Mouse (Mus musculus): ENCODE measurements around the gene Creb3l4.
"Not testable (repeated sequence)": the region's sequence is repeated elsewhere in the genome, so short reads cannot be mapped to it uniquely, and the experiment has no call there.

Creb3l4 gene

DNA sequence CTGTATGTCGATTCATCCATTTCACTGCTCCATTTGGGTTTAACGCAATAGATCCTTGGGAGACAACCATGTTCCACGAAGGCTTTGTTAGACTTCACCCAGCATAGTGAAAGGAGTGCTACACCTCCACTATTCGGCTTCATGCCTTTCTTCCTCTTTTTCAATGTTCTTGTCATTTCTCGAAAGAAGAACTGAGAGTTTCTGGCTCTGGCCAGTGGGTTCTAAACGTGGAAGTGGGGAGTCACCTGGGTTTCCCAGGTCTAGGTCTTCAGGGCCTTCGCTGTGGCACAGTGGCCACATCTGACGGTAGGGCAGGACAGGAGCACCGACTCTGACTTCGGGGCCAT is 21.3 kb upstream of the Creb3l4 start:
- DNase-seq = no peak

DNA sequence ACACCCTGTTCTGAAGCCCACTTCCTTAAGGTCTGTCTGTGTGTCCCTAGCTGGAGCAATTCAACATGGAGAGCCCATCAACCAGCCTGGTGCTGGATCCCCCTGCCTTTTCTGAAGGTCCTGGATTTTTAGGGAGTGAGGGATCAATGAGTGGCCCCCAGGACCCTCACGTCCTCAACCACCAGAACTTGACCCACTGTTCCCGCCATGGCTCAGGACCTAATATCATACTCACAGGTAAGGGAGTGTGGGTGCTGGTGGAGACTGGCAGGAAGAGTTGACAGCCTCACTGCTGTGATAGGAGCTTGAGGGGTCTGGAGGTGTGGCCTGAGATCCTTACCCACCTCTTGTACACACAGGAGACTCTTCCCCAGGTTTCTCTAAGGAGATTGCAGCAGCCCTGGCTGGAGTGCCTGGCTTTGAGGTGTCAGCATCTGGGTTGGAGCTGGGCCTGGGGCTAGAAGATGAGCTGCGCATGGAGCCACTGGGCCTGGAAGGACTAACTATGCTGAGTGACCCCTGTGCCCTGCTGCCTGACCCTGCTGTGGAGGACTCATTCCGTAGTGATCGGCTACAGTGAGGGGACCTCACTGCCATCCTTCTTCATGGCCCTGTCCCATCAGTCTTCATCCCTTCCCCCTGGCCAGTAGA is 19.9 kb upstream of the Creb3l4 start:
- peak in 1 of 2 experiments; percentile 9 for DNase-seq

DNA sequence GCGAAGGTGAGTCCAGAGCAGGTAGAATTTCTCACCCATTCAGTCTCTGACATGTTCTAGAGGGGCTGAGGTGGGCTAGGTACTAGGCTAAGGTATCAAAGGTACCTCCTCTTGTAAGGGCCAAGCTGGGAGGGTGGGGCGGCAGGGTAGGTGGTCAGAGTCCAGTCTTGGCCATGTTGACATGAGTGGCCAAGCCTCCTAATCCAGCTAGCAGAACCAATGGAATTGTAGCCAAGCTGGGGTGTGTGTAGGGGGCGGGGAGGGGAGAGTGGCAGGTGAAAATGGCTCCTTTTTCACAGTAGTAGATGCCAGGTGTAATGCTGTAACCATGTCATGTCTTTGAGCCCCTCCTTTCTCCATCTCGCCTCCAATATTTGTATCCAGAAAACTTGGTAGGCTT is 15.2 kb upstream of the Creb3l4 start:
- peak; percentile 10 to 20 for DNase-seq

DNA sequence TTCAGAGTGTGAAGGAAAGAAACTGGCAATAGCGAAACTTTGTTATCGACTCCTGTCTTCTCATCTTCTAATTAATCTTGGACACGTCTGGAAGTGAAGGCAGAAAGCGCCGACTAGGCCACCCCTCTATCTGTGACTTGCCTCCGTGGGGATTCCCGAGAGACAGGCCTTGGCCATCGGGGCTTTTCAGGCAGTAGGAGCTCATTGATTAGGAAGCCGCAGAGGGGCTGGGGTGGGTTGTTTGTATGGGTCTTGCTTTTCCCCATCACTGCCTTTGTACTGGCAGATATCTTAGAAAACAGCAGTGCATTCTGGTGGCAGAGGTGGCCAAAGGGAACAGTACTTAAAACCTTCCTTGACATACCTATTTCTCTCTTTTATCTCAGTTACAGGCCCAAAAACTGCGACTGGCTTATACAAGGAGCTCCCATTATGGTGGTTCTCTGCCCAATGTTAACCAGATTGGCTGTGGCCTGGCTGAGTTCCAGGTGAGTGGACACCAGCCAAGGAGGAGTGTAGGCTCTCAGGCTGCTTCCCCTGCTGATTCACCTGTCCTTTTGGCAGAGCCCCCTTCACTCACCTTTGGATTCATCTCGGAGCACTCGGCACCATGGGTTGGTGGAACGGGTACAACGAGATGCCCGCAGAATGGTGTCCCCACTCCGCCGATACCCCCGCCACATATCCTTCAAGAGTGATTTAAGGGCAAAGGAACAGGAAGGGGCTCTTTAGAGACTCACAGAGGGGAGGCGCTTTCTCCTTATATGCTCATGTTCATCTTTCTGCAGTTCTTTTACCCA is 13.6 kb upstream of the Creb3l4 start:
- DNase-seq = peak; percentile 98 to 99

DNA sequence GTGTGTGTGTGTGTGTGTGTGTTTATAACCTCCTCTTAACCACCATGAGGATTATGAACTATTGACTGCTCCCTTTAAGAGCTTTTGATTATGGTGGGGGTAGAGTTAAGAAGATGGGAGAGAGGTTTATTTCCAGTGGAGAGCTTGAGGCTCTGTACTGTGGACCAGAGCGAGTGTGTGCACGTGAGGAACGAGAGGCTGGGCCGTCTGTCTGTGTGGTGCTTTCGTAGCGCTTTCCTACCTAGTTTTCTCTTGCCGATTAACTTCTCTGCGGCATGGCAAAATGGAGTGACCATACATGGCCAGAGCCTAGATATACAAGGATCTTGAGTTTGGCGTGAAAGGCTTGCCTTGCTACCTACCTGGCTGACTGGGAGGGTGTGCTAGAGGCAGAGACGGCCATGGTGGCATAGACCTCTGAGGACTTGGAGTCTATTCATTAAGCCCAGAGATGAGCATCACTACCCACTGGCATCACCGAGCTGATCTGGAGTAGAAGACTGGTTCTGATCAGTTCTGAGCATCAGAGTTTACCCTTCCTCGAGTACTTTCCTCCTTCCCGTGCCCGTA is 12.6 kb upstream of the Creb3l4 start:
- peak in 1 of 2 experiments; percentile 38 for DNase-seq

DNA sequence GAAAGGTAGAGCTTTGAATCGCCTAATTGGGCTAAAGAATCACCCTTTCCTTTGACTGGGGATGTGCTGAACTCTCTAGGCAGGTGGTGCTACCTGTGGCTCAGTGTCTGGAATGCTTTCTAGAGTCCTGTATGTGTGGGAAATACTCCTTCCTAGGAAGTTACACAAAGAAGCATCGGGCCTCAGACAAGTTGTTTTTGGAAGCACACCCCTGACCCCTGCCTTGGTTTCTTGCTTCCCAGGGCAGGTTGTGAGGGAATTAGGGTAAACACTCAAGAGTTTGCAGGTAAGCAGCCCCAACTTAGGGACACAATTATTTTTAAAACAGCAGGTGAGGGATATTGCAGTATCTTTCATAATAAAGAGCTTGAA is 11.9 kb upstream of the Creb3l4 start:
- DNase-seq = no peak

DNA sequence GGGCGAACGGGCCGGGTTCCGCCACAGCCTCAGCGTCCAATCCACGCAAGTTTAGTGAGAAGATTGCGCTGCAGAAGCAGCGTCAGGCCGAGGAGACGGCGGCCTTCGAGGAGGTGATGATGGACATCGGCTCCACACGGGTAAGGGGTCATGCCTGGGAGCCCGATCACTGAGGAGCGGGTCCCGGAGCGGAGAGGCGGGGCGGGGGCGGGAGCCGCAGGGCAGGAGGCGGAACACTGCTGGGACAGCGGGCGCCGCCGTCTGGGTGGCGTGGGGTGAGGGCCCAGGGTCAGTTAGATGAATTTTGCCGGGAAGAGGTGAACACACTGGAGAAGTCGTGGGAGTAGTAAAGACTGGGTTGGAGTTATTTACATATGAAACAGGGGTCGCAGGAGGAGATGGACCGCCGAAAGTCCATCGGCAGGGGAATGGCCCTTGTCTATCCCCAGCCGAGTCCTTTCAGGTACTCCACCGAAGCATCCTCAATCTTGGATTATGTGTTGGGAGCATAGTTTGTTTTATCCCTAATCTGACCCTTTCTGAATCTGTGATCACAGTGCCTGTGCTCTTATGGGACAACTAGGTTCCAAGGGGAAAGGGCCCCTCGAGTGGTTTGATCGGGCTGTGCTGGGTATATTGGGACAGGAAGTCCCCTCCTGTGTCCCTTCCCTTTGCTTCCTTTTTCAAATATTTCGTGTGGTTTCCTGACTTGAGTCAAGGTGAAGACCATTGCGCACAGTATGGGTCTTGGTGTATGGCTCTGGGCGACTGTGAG is 11.3 kb upstream of the Creb3l4 start:
- peak; percentile 32 to 42 for DNase-seq

DNA sequence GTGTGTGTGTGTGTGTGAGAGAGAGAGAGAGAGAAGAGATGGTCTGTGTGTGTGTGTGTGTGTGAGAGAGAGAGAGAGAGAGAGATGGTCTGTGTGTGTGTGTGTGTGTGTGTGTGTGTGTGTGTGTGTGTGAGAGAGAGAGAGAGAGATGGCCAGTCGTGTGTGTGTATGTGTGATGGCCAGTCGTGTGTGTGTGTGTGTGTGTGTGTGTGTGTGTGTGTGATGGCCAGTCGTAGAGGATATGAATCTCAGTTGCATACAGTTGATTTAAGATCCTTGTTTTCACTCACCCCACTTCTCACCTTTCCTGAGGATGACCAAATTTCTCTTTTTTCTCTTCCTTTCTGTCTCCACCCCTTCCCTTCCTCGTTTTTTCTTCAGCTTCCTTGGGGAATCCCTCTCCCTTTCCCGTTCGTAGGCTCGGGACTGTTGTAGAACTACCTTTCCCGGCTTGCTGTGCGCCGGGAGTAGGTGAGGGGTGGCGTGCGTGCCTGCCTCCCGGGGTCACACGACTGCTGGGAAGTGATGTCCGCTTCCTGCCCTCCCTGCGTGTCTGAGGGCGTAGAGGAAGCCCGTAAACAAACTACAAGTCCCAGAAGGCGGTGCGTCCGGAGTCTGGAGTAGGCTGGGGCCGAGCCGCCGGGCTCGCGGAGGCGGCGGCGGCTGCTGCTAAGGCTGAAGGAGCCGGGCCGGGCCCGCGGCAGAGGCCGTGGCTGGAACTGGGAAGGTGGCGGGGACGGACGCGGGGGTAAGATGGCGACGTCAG is 10.5 kb upstream of the Creb3l4 start, which contains the start of gene Crtc2:
Gene Crtc2 (plus strand): TSS at position 511 of the 766 bp plus-strand sequence.
- peak; percentile 93 to 96 for DNase-seq

DNA sequence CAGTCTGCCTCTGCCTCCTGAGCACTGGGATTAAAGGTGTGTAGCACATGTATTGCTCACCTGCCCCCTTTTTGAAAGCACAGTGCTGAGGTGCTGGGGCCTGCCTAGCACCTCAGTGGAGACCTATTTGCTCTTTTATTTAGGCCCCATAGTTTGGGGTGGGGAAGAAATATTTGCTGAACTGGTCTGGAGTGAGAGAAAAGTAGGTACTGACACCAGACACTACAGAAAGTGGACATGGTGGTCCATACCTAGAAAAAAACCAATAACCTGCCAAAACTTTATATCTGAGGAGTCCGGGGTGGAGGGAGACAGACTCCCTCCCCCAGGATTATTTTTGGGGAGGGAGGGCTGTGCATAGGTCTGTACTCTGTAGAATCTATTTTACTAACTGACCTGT is 9.9 kb upstream of the Creb3l4 start:
- not testable (repeated sequence) for DNase-seq

DNA sequence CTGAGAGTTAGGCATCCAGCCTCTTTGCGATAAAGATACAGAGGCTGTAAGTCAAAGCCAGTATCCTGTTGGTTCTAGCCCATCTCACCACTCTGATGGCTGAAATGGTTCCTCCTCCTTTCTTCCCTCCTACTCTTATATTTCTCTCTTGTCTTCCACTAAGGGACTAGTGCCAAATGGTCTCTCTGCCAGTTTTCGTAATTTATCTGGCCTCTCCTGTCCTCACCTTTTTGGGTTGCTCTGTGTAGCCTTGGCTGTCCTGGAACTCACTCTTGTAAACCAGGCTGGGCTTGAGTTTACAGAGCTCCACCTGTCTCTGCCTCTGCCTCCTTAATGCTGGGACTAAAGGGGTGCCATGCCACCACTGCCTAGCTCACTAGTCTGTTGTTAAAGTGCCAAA is 9.3 kb upstream of the Creb3l4 start:
- peak in 1 of 2 experiments; percentile 41 for DNase-seq

DNA sequence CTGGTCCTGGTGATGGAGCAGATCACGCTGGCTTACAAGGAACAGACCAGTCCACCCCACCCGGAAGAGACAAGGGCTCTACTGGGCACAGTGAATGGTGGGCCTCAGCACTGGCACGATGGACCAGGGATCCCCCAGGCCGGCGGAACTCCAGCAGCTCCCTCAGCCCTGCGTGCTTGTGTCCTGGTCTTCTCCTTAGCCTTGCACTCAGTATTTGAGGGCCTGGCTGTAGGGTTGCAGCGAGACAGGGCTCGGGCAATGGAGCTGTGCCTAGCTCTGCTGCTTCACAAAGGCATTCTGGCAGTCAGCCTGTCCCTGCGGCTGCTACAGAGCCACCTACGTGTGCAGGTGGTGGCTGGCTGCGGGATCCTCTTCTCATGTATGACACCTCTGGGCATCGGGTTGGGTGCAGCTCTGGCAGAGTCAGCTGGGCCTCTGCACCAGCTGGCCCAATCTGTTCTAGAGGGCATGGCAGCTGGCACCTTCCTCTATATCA is 8.5 kb upstream of the Creb3l4 start:
- DNase-seq = peak in 1 of 2 experiments; percentile 48

DNA sequence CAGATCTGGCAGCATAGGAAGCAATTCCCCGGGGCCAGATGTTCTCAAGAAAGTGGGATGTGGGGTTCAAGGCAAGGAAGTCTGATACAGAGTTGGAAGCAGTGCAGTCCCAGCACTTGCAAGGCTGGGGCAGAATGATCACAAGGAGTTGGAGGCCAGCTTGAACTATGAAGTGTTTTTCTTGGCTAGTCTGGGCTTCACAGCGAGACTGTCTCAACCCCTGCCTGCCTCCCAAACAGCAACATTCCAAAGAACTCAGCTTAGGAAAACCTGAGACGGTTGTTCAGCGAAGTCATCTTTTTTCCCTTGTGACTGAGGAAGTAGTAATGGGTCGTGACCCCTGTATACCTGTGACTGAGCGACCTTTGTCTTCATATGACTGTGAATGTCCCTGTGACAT is 7.5 kb upstream of the Creb3l4 start:
- no peak for DNase-seq

DNA sequence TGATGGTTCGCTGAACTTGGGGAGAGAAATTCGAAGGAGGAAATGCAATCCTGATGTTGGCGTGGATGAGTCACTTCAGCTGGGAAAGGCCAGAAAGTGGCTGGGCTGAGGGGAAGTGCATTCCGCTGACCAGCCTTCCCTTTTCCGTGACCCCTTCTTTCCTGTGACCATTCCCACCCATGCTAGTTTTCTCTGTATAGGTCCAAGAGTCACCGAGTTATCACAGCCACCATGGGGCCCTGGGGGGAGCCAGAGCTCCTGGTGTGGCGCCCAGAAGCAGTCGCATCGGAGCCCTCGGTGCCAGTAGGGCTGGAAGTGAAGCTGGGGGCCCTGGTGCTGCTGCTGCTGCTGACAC is 5.4 kb upstream of the Creb3l4 start:
- DNase-seq = peak; percentile 46 to 48

DNA sequence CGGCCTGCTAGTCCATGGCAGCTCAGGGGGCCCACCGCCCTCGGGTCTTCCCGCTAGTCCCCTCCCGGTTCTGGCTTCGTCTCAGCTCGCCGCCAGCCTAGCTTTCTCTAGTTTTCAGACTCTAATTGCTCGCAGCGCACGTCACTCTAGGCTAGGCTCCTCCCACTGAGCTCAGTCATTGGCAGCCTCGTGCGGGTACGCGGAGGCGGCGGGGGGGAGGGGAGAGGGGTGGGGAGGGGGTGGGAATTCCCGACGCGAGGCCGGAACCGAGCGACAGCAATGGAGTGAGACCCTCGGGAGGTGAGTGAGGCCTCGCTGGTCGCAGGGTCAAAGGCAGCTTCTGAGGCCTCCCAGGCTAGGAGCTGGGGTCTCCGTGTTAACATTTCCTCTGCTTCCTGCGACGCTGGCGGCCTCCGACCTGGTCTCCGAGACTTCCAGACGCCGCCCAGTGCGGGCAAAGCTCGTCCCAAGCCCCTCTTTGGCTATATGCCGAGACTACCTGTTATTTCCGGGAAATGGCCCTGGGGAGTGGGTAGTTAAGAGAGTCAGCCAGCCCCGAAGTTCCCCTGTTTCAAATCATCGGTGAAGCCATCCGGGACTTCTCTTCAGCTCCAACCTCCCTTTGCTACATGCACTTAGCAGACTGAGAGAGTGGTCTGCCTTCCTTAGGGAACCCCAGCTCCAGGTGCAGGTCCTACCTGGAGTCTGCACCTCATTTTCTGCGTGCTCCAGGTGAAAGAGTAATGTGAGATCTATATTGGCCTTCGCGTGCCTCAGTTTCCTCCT is 4.8 kb upstream of the Creb3l4 start, which contains the start of gene Slc39a1:
Gene Slc39a1 (plus strand): TSS at position 213 of the 786 bp plus-strand sequence.
- peak; percentile 93 to 94 for DNase-seq

DNA sequence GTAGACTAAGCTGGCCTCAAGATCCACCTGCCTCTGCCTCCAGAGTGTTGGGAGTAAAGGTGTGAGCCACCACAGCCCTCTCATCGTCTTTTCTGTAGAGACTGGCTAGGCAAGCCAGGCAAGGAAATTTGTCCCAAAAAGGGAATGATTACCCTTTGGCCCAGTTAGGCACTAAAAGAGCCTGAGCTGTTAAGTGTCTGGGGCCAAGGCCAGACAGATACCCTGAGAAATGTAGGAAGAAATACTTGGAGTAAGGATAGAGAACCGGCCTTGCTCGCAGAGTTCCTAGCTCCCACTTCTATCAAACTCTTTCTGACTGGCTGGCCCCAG is 4.3 kb upstream of the Creb3l4 start:
- no peak for DNase-seq

DNA sequence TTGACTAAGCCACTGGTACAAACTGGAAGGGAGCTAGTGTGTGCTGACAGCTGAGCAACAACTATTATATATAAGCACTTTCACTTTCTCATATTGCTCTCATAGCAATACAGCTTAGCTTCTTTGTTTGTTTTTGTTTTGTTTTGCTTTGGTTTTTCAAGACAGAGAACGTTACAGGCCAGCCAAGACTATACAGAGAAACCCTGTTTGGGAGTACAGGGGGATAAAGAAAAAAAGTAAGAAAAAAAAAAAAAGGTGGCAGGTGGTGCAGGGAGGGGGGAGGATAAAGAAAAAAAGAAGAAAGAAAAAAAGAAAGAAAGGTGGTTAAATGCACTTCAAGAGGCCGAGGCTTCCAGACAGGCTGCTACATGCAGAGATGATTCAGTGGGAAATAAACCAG is 2.1 kb upstream of the Creb3l4 start:
- no peak for DNase-seq

DNA sequence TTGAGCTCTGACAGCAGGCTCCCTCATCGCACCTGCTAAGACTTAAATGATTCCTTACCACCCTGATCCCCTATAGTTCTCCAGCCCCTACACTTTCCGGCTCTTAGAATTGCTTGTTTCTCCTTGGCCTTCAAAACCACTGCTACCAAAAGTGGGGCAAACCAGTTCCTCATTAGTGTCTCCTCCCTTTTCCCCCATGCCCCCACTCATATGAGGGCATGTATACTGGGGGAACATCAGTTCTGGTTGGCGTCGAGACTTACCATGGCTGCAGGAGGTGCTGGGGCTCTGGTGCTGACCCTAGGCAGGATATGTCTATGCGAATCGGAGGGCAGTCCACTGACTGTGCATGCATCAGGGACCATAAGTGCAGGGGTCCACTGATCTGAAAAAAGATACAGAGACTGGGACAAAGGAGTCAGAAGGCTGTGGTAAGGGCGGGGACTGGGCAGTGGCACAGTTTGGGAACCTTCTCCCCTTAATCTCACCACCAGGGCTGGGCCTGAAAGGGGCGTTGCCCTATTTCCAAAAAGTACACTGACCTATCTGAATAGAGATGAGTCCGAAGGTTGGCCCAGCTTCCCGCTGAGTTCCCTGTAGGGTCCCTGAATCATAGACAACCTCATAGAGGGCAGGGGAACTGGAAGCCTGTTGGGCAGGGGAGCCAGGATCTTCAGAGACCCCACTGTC is 1.5 kb downstream of the Creb3l4 start:
- DNase-seq = no peak

DNA sequence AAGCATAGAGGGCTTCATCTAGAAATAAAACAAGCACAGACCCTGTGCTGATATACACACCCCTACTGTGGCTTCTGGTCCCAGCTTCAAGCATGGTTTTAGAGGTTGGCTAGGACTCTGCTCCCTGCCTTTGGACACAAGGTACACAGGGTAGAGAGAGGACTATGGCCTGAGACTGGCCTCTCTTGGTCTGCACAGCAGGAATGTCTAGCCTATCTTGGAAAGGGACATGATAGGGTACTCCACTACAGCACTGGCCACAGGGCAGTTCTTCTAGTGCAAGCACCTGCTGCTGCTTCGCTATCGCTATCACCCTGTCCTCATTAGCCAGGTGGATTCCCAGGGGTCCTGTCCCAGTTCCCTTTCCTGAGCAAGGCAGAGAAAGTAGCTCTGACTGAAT is 2.1 kb downstream of the Creb3l4 start:
- no peak for DNase-seq

DNA sequence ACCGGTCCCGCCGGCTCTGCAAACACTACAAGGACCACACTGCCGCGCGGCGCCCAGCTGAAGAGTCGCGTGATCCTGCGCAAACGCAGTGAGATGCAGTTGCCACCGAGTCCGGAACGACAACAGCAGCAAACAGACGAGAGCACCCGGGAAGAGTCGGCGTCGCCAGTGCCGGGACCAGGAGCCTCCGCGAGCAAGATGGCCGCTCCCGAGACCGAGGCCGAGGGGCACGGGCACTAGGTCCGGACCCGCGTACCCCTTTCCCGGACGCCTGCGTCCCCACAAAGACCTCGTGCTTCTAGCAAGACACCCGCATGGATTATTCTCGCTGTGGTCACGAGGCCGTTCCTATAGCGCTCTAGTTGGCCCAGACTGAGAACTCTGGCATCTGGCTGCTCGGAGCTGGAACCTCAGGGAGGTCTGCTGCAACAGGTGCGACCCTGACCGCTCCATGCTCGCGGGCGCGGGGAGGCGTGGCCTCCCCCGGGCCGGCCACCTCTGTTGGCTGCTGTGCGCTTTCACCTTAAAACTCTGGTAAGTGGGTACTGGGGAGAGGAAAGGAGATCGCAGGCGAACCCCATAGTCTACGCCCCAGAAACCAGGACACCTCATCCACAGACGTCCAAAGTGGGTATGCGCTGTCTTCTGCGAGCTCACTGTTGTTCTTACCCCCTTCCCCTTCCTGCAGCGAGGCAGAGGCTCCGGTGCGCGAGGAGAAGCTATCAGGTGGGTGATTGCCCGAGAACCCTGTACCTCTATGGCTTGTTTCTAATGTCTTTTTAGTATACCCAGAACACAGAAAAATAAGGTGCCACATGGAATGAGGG is 11.6 kb downstream of the Creb3l4 start, which contains the start of gene Jtb:
Gene Jtb (plus strand): TSS at position 91 of the 827 bp plus-strand sequence.
- peak; percentile 93 to 95 for DNase-seq

DNA sequence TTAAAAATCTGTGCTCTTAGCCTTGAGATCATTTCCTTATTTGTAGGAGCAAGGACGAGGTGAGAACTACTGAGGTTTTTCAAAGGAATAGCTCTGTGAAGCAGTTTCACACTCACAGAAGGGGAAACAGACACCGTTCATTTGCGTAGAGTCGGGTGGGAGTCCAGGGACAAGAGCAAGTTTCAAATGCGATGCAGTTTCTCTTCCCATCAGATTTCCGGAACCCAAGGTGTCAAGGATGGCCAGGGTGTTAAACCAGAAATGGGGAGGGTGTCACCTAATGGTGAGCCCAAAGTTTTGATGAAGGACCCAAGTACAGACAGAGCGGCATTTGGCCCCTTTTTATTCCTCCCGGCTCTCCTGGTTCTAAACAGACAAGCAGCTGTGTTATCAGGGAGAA is 12.2 kb downstream of the Creb3l4 start:
- DNase-seq = no peak

All from cerebellum, postnatal 25 days (tissue).